Mouse (Mus musculus) CH12.LX (cell line): ENCODE data around the gene 1600014C23Rik.

Experiments
- CTCF ChIP-seq, 2 experiments: IDR thresholded peaks in 1 of 2; conservative IDR thresholded peaks in 1 of 2; 2 replicates each; pipeline ENCODE4 v1.5.1; 2011 to 2012; ENCODE audit warnings: low read depth in 2 of 2, low read length in 2 of 2, improper control_type of control experiment in 1 of 2, inconsistent platforms in 1 of 2, mild to moderate bottlenecking in 1 of 2, moderate library complexity in 1 of 2
- E2F4 ChIP-seq: IDR thresholded peaks from 2 replicates; pipeline ENCODE4 v1.6.1; 2011; ENCODE audit warnings: low read depth, low read length, improper control_type of control experiment; ENCODE audit not compliant: insufficient replicate concordance
- ELF1 ChIP-seq: IDR thresholded peaks from 2 replicates; pipeline ENCODE4 v1.6.1; 2014; ENCODE audit warnings: low read depth, mild to moderate bottlenecking, inconsistent platforms, low read length, improper control_type of control experiment
- EP300 ChIP-seq: IDR thresholded peaks from 2 replicates; pipeline ENCODE4 v1.6.1; 2011; ENCODE audit warnings: low read length, improper control_type of control experiment
- ETS1 ChIP-seq: conservative IDR thresholded peaks from 2 replicates; pipeline ENCODE4 v1.6.1; 2012; ENCODE audit warnings: low read depth, mild to moderate bottlenecking, inconsistent platforms, low read length, improper control_type of control experiment, moderate library complexity
- JUN ChIP-seq: IDR thresholded peaks from 2 replicates; pipeline ENCODE4 v1.6.1; 2011; ENCODE audit warnings: low read depth, mild to moderate bottlenecking, low read length, improper control_type of control experiment, moderate library complexity; ENCODE audit not compliant: insufficient read depth
- MAZ ChIP-seq: IDR thresholded peaks from 2 replicates; pipeline ENCODE4 v1.6.1; 2012; ENCODE audit warnings: low read depth, mild to moderate bottlenecking, inconsistent platforms, low read length, improper control_type of control experiment, moderate library complexity
- MYC ChIP-seq: IDR thresholded peaks from 2 replicates; pipeline ENCODE4 v1.6.1; 2011; ENCODE audit warnings: low read depth, mild to moderate bottlenecking, improper control_type of control experiment, low read length
- NRF1 ChIP-seq: IDR thresholded peaks from 2 replicates; pipeline ENCODE4 v1.6.1; 2014; ENCODE audit warnings: low read depth, mild to moderate bottlenecking, inconsistent platforms, low read length, improper control_type of control experiment, moderate library complexity
- POLR2A ChIP-seq: IDR thresholded peaks from 2 replicates; pipeline ENCODE4 v1.6.1; 2011; ENCODE audit warnings: low read depth, mild to moderate bottlenecking, improper control_type of control experiment, low read length
- POLR2AphosphoS2 ChIP-seq: IDR thresholded peaks from 2 replicates; pipeline ENCODE4 v1.6.1; 2011; ENCODE audit warnings: low read depth, low read length, improper control_type of control experiment
- RCOR1 ChIP-seq: conservative IDR thresholded peaks from 2 replicates; pipeline ENCODE4 v1.6.1; 2012; ENCODE audit warnings: low read depth, mild to moderate bottlenecking, inconsistent platforms, low read length, improper control_type of control experiment
- SIN3A ChIP-seq: IDR thresholded peaks from 2 replicates; pipeline ENCODE4 v1.6.1; 2012; ENCODE audit warnings: low read length, improper control_type of control experiment, inconsistent platforms
- UBTF ChIP-seq: IDR thresholded peaks from 2 replicates; pipeline ENCODE4 v1.6.1; 2012; ENCODE audit warnings: low read depth, mild to moderate bottlenecking, inconsistent platforms, low read length, improper control_type of control experiment, moderate library complexity

DNA sequence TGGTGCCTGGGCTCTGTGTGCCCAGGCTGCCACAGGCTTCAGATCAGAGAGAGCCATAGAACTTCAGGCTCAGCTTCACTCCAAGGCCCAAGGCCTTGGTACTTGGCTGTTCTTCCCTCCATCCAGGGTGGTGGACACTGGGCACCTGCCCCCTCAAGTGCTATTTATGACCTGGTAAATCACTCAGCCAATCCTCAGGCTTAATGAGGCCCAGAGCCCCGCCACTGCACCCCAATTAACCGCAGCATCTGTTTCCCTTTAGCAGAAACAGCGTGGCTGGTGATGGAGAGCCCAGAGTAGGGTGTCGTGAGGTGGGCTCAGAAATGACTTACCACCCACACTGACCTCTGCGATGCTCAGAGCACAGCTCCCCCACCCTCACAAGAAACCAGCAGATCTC, 23.2 kb upstream of the 1600014C23Rik start:
- no peak for TF ChIP-seq ELF1
- TF ChIP-seq E2F4, result no peak
- TF ChIP-seq UBTF, result no peak
- TF ChIP-seq NRF1, result no peak
- no peak for TF ChIP-seq CTCF (conservative IDR thresholded peaks at IDR 0.05 in 1 of 2, IDR thresholded peaks at IDR 0.05 in 1 of 2; ENCODE audit: low read depth in 2 of 2, low read length in 2 of 2)
- no peak for TF ChIP-seq POLR2AphosphoS2
- no peak for TF ChIP-seq JUN
- no peak for TF ChIP-seq MAZ
- no peak for TF ChIP-seq EP300
- TF ChIP-seq SIN3A, result no peak
- no peak for TF ChIP-seq RCOR1
- TF ChIP-seq POLR2A, result no peak
- no peak for TF ChIP-seq MYC
- TF ChIP-seq ETS1, result no peak
